Mouse (Mus musculus) brain, embryonic 14.5 days (tissue): Measurements from ENCODE around the gene Bcat2.

Experiments used
- CTCF ChIP-seq: fragments of 200-500 bp; IDR thresholded peaks from 2 replicates; pipeline ENCODE4 v1.5.1; 2012; ENCODE audit warnings: inconsistent platforms, mild to moderate bottlenecking, moderate library complexity, borderline replicate concordance; ENCODE audit not compliant: insufficient read depth, insufficient read length; ENCODE audit errors: extremely low read depth
- POLR2A ChIP-seq: fragments of 200-500 bp; IDR thresholded peaks from 2 replicates; pipeline ENCODE4 v1.6.1; 2012; ENCODE audit warnings: mild to moderate bottlenecking, inconsistent platforms, borderline replicate concordance; ENCODE audit not compliant: poor library complexity, insufficient read depth, insufficient read length, severe bottlenecking; ENCODE audit errors: extremely low read depth

DNA sequence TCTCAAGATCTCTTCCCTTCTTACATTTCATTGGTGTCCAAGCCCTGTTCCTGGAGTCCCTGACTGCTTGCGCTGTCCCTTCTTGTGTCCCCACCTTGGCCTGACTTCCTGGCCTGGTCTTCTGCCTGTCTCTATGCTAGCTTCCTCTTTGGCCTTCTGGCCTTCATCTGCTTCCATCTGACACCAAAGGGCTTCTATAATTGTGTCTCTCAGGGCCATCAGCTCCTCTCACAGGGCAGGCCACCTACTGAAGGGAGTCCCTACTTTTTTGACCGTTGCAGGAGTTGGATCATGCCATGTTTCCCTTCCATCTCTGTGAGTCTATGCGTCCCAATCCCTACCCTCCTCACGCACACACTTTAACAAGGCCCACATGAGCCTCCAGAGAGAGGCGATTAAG lies 19.9 kb downstream of the Bcat2 start:
- TF ChIP-seq CTCF (no peak), POLR2A (no peak)
